Mouse (Mus musculus) midbrain, embryonic 16.5 days (tissue): ENCODE results near the gene Rasl12. TPM values are rescaled to one million over a fixed set of nuclear protein-coding genes. Genes with fewer than 3 reads are reported as not detected.

Experiments used
- ATAC-seq: fragments of 200-750 bp; cut with Nextera tagmentation; 2 replicates; pipeline ENCODE4 v1.8.0; 2017; ENCODE audit warnings: moderate TSS enrichment
- H3K27ac ChIP-seq: fragments of 300-500 bp; sonication (generic); 2 replicates; pipeline ENCODE4 v1.5.1; 2014; ENCODE audit warnings: mild to moderate bottlenecking, low read length, mixed read lengths
- H3K27me3 ChIP-seq: fragments of 300-500 bp; sonication (generic); 2 replicates; pipeline ENCODE4 v1.6.1; 2014; ENCODE audit warnings: low read depth, low read length, mixed read lengths; ENCODE audit not compliant: control insufficient read depth, insufficient read depth
- H3K36me3 ChIP-seq: fragments of 300-500 bp; sonication (generic); 2 replicates; pipeline ENCODE4 v1.6.1; 2014; ENCODE audit warnings: mild to moderate bottlenecking, low read length, moderate library complexity, mixed read lengths; ENCODE audit not compliant: control insufficient read depth, insufficient read depth
- H3K4me1 ChIP-seq: fragments of 300-500 bp; sonication (generic); 2 replicates; pipeline ENCODE4 v1.6.1; 2014; ENCODE audit warnings: mild to moderate bottlenecking, low read length, mixed read lengths; ENCODE audit not compliant: control insufficient read depth, insufficient read depth
- H3K4me2 ChIP-seq: fragments of 300-500 bp; sonication (generic); 2 replicates; pipeline ENCODE4 v1.6.1; 2014; ENCODE audit warnings: mild to moderate bottlenecking, low read length, mixed read lengths
- H3K4me3 ChIP-seq: fragments of 300-500 bp; sonication (generic); 2 replicates; pipeline ENCODE4 v1.5.1; 2014; ENCODE audit warnings: low read depth, mild to moderate bottlenecking, low read length, moderate library complexity, mixed read lengths
- H3K9ac ChIP-seq: fragments of 300-500 bp; sonication (generic); 2 replicates; pipeline ENCODE4 v1.6.1; 2014; ENCODE audit warnings: low read depth, low read length, mixed read lengths
- H3K9me3 ChIP-seq: fragments of 300-500 bp; sonication (generic); replicated peaks from 2 replicates; pipeline ENCODE4 v1.6.1; 2014; ENCODE audit warnings: mild to moderate bottlenecking, low read length, mixed read lengths; ENCODE audit not compliant: control insufficient read depth, poor library complexity, severe bottlenecking
- WGBS: fragments of 180-500 bp; shearing (Covaris S2); extraction: QIAGEN DNeasy Blood & Tissue Kit; methylation state at CpG from one replicate; pipeline ENCODE4 v1.1.7; 2014; 5-methylcytosine and 5-hydroxymethylcytosine counted together
- polyA plus RNA-seq: library from polyadenylated mRNA; unstranded; fragments of >200 nt; fragmentation: Nextera tagmentation; extraction: Ambion mirVana; gene quantifications from 2 replicates; pipeline ENCODE4 v1.2.1, GENCODE M21; 2015

The Rasl12 gene
- polyA plus RNA-seq, 1 experiment from 2014 or later = 7.1 TPM

- H3K27me3 ChIP-seq = no peaks in the 10 kb centered on the region
These were observed 29.2 kb downstream of the Rasl12 start for GRCm38 (mm10) chr9:65427511-65427910.

GRCm38 (mm10) chr9:65428003-65428402 is 29.7 kb downstream of the Rasl12 start:
- Histone ChIP-seq H3K4me3 (no peak overlapping the region), H3K27me3 (no peaks in the 10 kb centered on the region), H3K4me2 (no peak overlapping the region), H3K9me3 (no peaks in the 10 kb centered on the region), H3K36me3 (no peaks in the 10 kb centered on the region), H3K27ac (no peak overlapping the region), H3K4me1 (no peaks in the 10 kb centered on the region), H3K9ac (no peak overlapping the region)
- no peak for ATAC-seq
- 90% methylated on average over 5 of the region's 5 CpGs for WGBS

More at GRCm38 (mm10) chr9:65427511-65427910, 29.2 kb downstream of the Rasl12 start:
- WGBS = 72% methylated on average over 2 of the region's 2 CpGs
- Histone ChIP-seq H3K4me1 (no peaks in the 10 kb centered on the region), H3K4me3 (no peak overlapping the region), H3K36me3 (no peaks in the 10 kb centered on the region), H3K9ac (no peak overlapping the region), H3K27ac (no peak overlapping the region), H3K9me3 (no peaks in the 10 kb centered on the region), H3K4me2 (no peak overlapping the region)
- no peak for ATAC-seq

GRCm38 (mm10) chr9:65430401-65430800 is 32.1 kb downstream of the Rasl12 start:
- Histone ChIP-seq H3K4me3 (no peak overlapping the region), H3K27me3 (no peaks in the 10 kb centered on the region), H3K4me2 (no peak overlapping the region), H3K9me3 (no peaks in the 10 kb centered on the region), H3K9ac (no peak overlapping the region), H3K4me1 (peaks cover 2% of the 10 kb centered on the region; the same call in 1 of the 2 replicates), H3K27ac (no peak overlapping the region), H3K36me3 (no peaks in the 10 kb centered on the region)
- no peak for ATAC-seq

- no peak overlapping the region for H3K27ac ChIP-seq
- no peak overlapping the region for H3K9ac ChIP-seq
- ATAC-seq = no peak
- H3K27me3 ChIP-seq = no peaks in the 10 kb centered on the region
- 89% methylated on average over 5 of the region's 5 CpGs for WGBS
- no peaks in the 10 kb centered on the region for H3K36me3 ChIP-seq
- H3K4me1 ChIP-seq = peaks cover 2% of the 10 kb centered on the region; the same call in 1 of the 2 replicates
- H3K4me3 ChIP-seq = no peak overlapping the region
- H3K4me2 ChIP-seq = no peak overlapping the region
- no peaks in the 10 kb centered on the region for H3K9me3 ChIP-seq
These were observed 32.6 kb downstream of the Rasl12 start for GRCm38 (mm10) chr9:65430921-65431320.

GRCm38 (mm10) chr9:65432236-65432635 is 33.9 kb downstream of the Rasl12 start:
- Histone ChIP-seq H3K9me3 (no peaks in the 10 kb centered on the region), H3K36me3 (no peaks in the 10 kb centered on the region), H3K4me3 (no peak overlapping the region), H3K27me3 (no peaks in the 10 kb centered on the region), H3K4me1 (peaks cover 10% of the 10 kb centered on the region), H3K9ac (no peak overlapping the region), H3K27ac (no peak overlapping the region), H3K4me2 (no peak overlapping the region)
- no peak for ATAC-seq
- 5% methylated on average over 3 of the region's 3 CpGs for WGBS

GRCm38 (mm10) chr9:65434140-65434539 is 35.8 kb downstream of the Rasl12 start:
- ATAC-seq = no peak
- 62% methylated on average over 5 of the region's 5 CpGs for WGBS
- Histone ChIP-seq H3K27ac (no peak overlapping the region), H3K36me3 (no peaks in the 10 kb centered on the region), H3K4me3 (no peak overlapping the region), H3K27me3 (no peaks in the 10 kb centered on the region), H3K9me3 (no peaks in the 10 kb centered on the region), H3K9ac (no peak overlapping the region), H3K4me2 (no peak overlapping the region), H3K4me1 (peaks cover 10% of the 10 kb centered on the region)

- Histone ChIP-seq H3K4me2 (no peak overlapping the region; the same call in 1 of the 2 replicates), H3K4me1 (peaks cover 10% of the 10 kb centered on the region), H3K9ac (no peak overlapping the region), H3K4me3 (peak overlapping the region; percentile 73; the same call in 1 of the 2 replicates), H3K36me3 (no peaks in the 10 kb centered on the region; the same call in 1 of the 2 replicates), H3K9me3 (no peaks in the 10 kb centered on the region), H3K27ac (no peak overlapping the region), H3K27me3 (no peaks in the 10 kb centered on the region)
- ATAC-seq = peak; percentile 62
- WGBS = 70% methylated on average over 4 of the region's 4 CpGs
These were observed 36.9 kb downstream of the Rasl12 start for GRCm38 (mm10) chr9:65435211-65435610.

- H3K9me3 ChIP-seq = no peaks in the 10 kb centered on the region
- WGBS = under 1% methylated on average over 54 of the region's 54 CpGs
- peak within 1 kb of the TSS; percentile 57 for H3K4me2 ChIP-seq
- H3K27ac ChIP-seq = peak within 1 kb of the TSS; percentile 68
- peaks cover 10% of the 10 kb centered on the region for H3K4me1 ChIP-seq
- peak within 1 kb of the TSS; percentile 73 for H3K4me3 ChIP-seq
- peak; percentile 94 for ATAC-seq
- no peaks in the 10 kb centered on the region for H3K27me3 ChIP-seq
- H3K9ac ChIP-seq = peak within 1 kb of the TSS; percentile 87
- peaks cover 4% of the 10 kb centered on the region for H3K36me3 ChIP-seq
These were observed 37.5 kb downstream of the Rasl12 start, which contains the start of gene Mtfmt for GRCm38 (mm10) chr9:65435671-65436301. Gene Mtfmt (plus strand): TSS chr9:65435782.

- H3K4me2 ChIP-seq = no peak overlapping the region
- 98% methylated on average over 4 of the region's 4 CpGs for WGBS
- no peaks in the 10 kb centered on the region for H3K9me3 ChIP-seq
- no peak for ATAC-seq
- peaks cover 43% of the 10 kb centered on the region for H3K36me3 ChIP-seq
- H3K4me3 ChIP-seq = no peak overlapping the region
- no peaks in the 10 kb centered on the region for H3K4me1 ChIP-seq
- no peak overlapping the region for H3K27ac ChIP-seq
- H3K9ac ChIP-seq = no peak overlapping the region
- no peaks in the 10 kb centered on the region for H3K27me3 ChIP-seq
These were observed 46.4 kb downstream of the Rasl12 start for GRCm38 (mm10) chr9:65444692-65445091.
